Mouse (Mus musculus): ENCODE data around the gene Dpm3. TPM values are rescaled to one million over a fixed set of nuclear protein-coding genes. Genes with fewer than 3 reads are reported as not detected.

Dpm3 gene
- total RNA-seq, 2 experiments from 2014 or later = 82.3 to 95.5 TPM

Other genes starting within 250 kb of the Dpm3 start
- gene Rusc1, start 166.0 kb upstream of the Dpm3 start, total RNA-seq (2015) = 11.6 and 13.7 TPM in 2 replicates
- 11.3 and 11.8 TPM in 2 replicates for gene Rusc1, start 166.0 kb upstream of the Dpm3 start, total RNA-seq (2017)
- gene Gm43738, start 158.3 kb upstream of the Dpm3 start, total RNA-seq (2015) = not detected in 2 replicates
- gene Gm43738, start 158.3 kb upstream of the Dpm3 start, total RNA-seq (2017) = not detected in 2 replicates
- 57.3 and 64.0 TPM in 2 replicates for gene Fdps, start 157.4 kb upstream of the Dpm3 start, total RNA-seq (2015)
- 132 and 150 TPM in 2 replicates for gene Fdps, start 157.4 kb upstream of the Dpm3 start, total RNA-seq (2017)
- 1.2 and 4.0 TPM in 2 replicates for gene Pklr, start 123.2 kb upstream of the Dpm3 start, total RNA-seq (2015)
- gene Pklr, start 123.2 kb upstream of the Dpm3 start, total RNA-seq (2017) = 1.4 and 8.0 TPM in 2 replicates
- not detected in 2 replicates for gene Hcn3, start 99.2 kb upstream of the Dpm3 start, total RNA-seq (2015)
- gene Hcn3, start 99.2 kb upstream of the Dpm3 start, total RNA-seq (2017) = not detected in 2 replicates
- gene Clk2, start 94.6 kb upstream of the Dpm3 start, total RNA-seq (2015) = 38.1 and 38.4 TPM in 2 replicates
- gene Clk2, start 94.6 kb upstream of the Dpm3 start, total RNA-seq (2017) = 47.1 and 48.5 TPM in 2 replicates
- gene Scamp3, start 81.9 kb upstream of the Dpm3 start, total RNA-seq (2015) = 43.0 and 52.9 TPM in 2 replicates
- 17.9 and 18.1 TPM in 2 replicates for gene Scamp3, start 81.9 kb upstream of the Dpm3 start, total RNA-seq (2017)
- 11.2 and 13.5 TPM in 2 replicates for gene Fam189b, start 76.2 kb upstream of the Dpm3 start, total RNA-seq (2015)
- gene Fam189b, start 76.2 kb upstream of the Dpm3 start, total RNA-seq (2017) = 3.3 and 5.6 TPM in 2 replicates
- gene Gba, start 56.4 kb upstream of the Dpm3 start, total RNA-seq (2015) = 77.6 and 78.1 TPM in 2 replicates
- 71.1 and 79.5 TPM in 2 replicates for gene Gba, start 56.4 kb upstream of the Dpm3 start, total RNA-seq (2017)
- 0.07 TPM in 1 of 2 replicates, not detected in the other for gene Thbs3, start 44.2 kb upstream of the Dpm3 start, total RNA-seq (2015)
- 0.12 and 0.70 TPM in 2 replicates for gene Thbs3, start 44.2 kb upstream of the Dpm3 start, total RNA-seq (2017)
- 49.5 and 57.8 TPM in 2 replicates for gene Mtx1, start 32.3 kb upstream of the Dpm3 start, total RNA-seq (2015)
- gene Mtx1, start 32.3 kb upstream of the Dpm3 start, total RNA-seq (2017) = 41.8 and 45.3 TPM in 2 replicates
- gene Muc1, start 30.3 kb upstream of the Dpm3 start, total RNA-seq (2015) = 0.25 and 0.58 TPM in 2 replicates
- 0.18 TPM in 1 of 2 replicates, not detected in the other for gene Muc1, start 30.3 kb upstream of the Dpm3 start, total RNA-seq (2017)
- gene Krtcap2, start 13.4 kb upstream of the Dpm3 start, total RNA-seq (2015) = 142 and 167 TPM in 2 replicates
- 159 and 189 TPM in 2 replicates for gene Krtcap2, start 13.4 kb upstream of the Dpm3 start, total RNA-seq (2017)
- 0.39 and 0.80 TPM in 2 replicates for gene Trim46, start 13.0 kb upstream of the Dpm3 start, total RNA-seq (2015)
- gene Trim46, start 13.0 kb upstream of the Dpm3 start, total RNA-seq (2017) = 0.55 TPM in 1 of 2 replicates, not detected in the other
- gene Slc50a1, start 11.2 kb downstream of the Dpm3 start, total RNA-seq (2015) = 42.9 and 68.4 TPM in 2 replicates
- 31.5 and 52.2 TPM in 2 replicates for gene Slc50a1, start 11.2 kb downstream of the Dpm3 start, total RNA-seq (2017)
- not detected in 2 replicates for gene Efna1, start 21.8 kb downstream of the Dpm3 start, total RNA-seq (2015)
- gene Efna1, start 21.8 kb downstream of the Dpm3 start, total RNA-seq (2017) = not detected in 2 replicates
- gene Efna3, start 63.6 kb downstream of the Dpm3 start, total RNA-seq (2015) = not detected in 2 replicates
- not detected in 2 replicates for gene Efna3, start 63.6 kb downstream of the Dpm3 start, total RNA-seq (2017)
- gene Efna4, start 78.7 kb downstream of the Dpm3 start, total RNA-seq (2015) = 0.16 and 0.33 TPM in 2 replicates
- gene Efna4, start 78.7 kb downstream of the Dpm3 start, total RNA-seq (2017) = not detected in 2 replicates
- gene Adam15, start 90.6 kb downstream of the Dpm3 start, total RNA-seq (2015) = 107 and 135 TPM in 2 replicates
- gene Adam15, start 90.6 kb downstream of the Dpm3 start, total RNA-seq (2017) = 100 and 124 TPM in 2 replicates
- not detected in 2 replicates for gene Dcst2, start 102.6 kb downstream of the Dpm3 start, total RNA-seq (2015)
- gene Dcst2, start 102.6 kb downstream of the Dpm3 start, total RNA-seq (2017) = not detected in 2 replicates
- gene Dcst1, start 105.9 kb downstream of the Dpm3 start, total RNA-seq (2015) = 0.14 TPM in 1 of 2 replicates, not detected in the other
- not detected in 2 replicates for gene Dcst1, start 105.9 kb downstream of the Dpm3 start, total RNA-seq (2017)
- gene Zbtb7b, start 135.4 kb downstream of the Dpm3 start, total RNA-seq (2015) = 38.9 and 41.1 TPM in 2 replicates
- 63.8 and 71.3 TPM in 2 replicates for gene Zbtb7b, start 135.4 kb downstream of the Dpm3 start, total RNA-seq (2017)
- gene Lenep, start 143.4 kb downstream of the Dpm3 start, total RNA-seq (2015) = 1.6 and 2.3 TPM in 2 replicates
- 0.37 and 0.44 TPM in 2 replicates for gene Lenep, start 143.4 kb downstream of the Dpm3 start, total RNA-seq (2017)
- gene Flad1, start 152.5 kb downstream of the Dpm3 start, total RNA-seq (2015) = 9.7 and 11.6 TPM in 2 replicates
- 10.8 and 11.8 TPM in 2 replicates for gene Flad1, start 152.5 kb downstream of the Dpm3 start, total RNA-seq (2017)
- 157 and 174 TPM in 2 replicates for gene Cks1b, start 159.0 kb downstream of the Dpm3 start, total RNA-seq (2015)
- 126 and 134 TPM in 2 replicates for gene Cks1b, start 159.0 kb downstream of the Dpm3 start, total RNA-seq (2017)
- gene Shc1, start 159.1 kb downstream of the Dpm3 start, total RNA-seq (2015) = 42.9 and 51.6 TPM in 2 replicates
- 52.4 and 55.1 TPM in 2 replicates for gene Shc1, start 159.1 kb downstream of the Dpm3 start, total RNA-seq (2017)
- gene Pygo2, start 170.9 kb downstream of the Dpm3 start, total RNA-seq (2015) = 23.2 and 28.2 TPM in 2 replicates
- 11.2 and 18.2 TPM in 2 replicates for gene Pygo2, start 170.9 kb downstream of the Dpm3 start, total RNA-seq (2017)
- gene Pbxip1, start 177.3 kb downstream of the Dpm3 start, total RNA-seq (2015) = 15.5 and 19.9 TPM in 2 replicates
- 33.1 and 39.6 TPM in 2 replicates for gene Pbxip1, start 177.3 kb downstream of the Dpm3 start, total RNA-seq (2017)
- gene Pmvk, start 195.2 kb downstream of the Dpm3 start, total RNA-seq (2015) = 13.7 and 14.2 TPM in 2 replicates
- 16.2 and 22.4 TPM in 2 replicates for gene Pmvk, start 195.2 kb downstream of the Dpm3 start, total RNA-seq (2017)